Mouse (Mus musculus) spleen, adult 2 months (tissue): Measurements from ENCODE around the gene Heatr1.

Source experiments
- CTCF ChIP-seq: fragments of 200-500 bp; IDR thresholded peaks from 2 replicates; pipeline ENCODE4 v1.5.1; 2011; ENCODE audit warnings: mild to moderate bottlenecking, inconsistent platforms; ENCODE audit not compliant: insufficient read depth, insufficient read length, insufficient replicate concordance; ENCODE audit errors: extremely low read depth
- POLR2A ChIP-seq: fragments of 200-500 bp; IDR thresholded peaks from 2 replicates; pipeline ENCODE4 v1.6.1; 2011; ENCODE audit warnings: low read depth, low read length, inconsistent platforms

GRCm38 (mm10) chr13:12439586-12439985, 44.8 kb downstream of the Heatr1 start:
- TF ChIP-seq CTCF (no peak), POLR2A (no peak)
